Mouse (Mus musculus): ENCODE results near the gene Dcun1d3.
A peak's percentile ranks its signal among the peaks of the same experiment; 100 is the strongest.

The Dcun1d3 gene

DNA sequence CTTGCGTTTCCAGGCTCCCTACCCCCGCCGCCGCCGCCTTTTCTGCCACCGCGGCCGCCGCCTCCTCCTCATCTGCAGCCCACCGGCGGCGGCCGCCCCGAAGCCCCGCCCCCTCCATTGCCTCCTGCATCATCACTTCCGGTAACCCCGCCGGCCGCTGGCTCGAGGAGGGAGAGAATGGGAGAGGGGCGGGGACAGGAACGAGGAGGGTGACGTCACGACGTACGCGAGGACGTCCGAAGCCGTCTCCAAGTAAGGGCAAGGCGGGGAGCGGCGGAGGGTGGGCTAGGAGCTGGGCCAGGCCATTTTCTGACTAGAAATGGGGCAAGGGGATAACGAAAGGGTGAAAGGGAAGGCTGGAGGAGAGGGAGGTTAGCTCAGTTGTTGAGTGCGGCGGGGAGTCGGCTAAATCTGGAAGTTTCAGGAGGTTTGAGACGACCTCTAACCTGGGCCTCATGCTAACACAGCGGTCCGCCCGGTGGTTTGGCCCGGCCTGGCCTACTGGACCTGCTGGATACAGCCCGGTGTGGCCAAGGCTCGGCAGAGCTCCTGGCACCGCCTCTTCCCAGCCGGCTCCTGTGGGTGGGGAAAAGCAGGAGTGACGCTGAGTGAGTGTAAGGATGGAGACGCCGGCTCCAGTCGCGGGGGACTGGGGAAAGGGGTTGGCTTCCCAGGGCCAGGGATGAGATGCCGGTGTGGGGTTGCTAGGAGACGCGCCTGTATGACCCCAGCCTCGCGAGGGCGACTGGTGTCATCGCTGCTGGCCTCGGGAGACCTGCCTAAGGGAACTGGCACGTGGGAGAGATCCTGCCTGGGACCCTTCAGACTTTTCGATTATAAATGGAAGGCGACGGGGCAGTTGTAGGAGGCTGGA lies at the start of gene Dcun1d3, which contains the start of gene Lyrm1:
Gene Dcun1d3, minus strand, starts transcription at position 660 of the 874 bp plus-strand sequence.
Gene Lyrm1, plus strand, starts transcription at position 223 of the 874 bp plus-strand sequence.
- DNase-seq, result peak; percentile 96 to 97

DNA sequence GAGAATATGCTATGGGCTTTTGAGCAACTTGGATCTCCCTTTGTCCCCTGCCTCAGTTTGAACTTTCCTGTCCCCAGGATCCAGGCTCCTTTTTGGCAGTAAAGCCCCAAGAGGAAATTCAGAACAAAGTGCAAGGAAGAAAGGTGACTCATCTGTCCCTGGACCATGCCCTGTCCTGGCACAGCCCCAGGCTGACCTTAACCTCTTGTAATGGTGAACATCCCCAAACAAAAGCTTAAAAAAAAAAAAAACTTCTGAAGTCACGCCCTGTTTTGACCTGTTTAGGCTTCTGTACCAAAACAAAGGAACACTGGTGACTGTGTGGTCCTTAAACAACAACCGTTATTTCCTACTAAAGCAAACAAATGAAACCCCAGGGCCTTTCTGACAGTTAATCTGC lies 45.5 kb upstream of the Dcun1d3 start:
- DNase-seq, result no peak

DNA sequence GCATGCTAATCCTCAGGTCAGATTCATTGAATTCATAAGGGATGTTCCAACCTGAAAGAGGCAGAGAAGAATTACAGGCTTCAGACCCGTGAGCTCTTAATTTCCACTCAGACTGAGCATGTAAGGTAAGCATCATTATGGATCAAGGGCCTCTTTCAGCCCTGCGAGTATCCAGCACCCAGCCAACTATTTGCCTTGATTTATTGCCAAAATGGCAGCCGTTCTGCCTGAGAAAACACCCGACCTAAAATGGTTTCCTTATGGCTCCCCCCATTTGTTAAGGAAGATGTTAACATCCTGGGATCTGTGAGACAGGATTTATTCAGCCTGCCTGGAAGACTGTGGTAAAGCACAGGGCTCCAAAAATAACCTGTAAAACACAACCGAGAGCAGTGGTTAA lies 40.9 kb upstream of the Dcun1d3 start:
- DNase-seq, result no peak

DNA sequence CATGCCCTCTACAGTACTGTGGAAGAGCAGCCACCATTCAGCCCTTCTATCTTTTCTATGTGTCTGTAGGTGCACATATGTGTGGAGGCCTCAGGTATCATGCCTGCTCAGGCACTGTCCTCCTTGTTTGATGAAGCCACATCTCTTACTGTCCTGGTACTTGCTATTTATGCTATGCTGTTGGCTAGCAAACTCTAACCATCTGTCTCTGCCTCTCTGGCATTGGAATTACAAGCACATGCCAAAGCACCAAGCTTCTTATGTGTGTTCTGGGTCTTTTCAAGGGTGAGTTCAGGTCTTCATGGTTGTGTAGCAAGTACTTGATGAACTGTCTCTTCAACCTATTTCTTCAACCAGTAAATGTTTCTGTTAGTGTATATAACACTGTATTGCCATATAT lies 40.2 kb upstream of the Dcun1d3 start:
- no peak for DNase-seq

DNA sequence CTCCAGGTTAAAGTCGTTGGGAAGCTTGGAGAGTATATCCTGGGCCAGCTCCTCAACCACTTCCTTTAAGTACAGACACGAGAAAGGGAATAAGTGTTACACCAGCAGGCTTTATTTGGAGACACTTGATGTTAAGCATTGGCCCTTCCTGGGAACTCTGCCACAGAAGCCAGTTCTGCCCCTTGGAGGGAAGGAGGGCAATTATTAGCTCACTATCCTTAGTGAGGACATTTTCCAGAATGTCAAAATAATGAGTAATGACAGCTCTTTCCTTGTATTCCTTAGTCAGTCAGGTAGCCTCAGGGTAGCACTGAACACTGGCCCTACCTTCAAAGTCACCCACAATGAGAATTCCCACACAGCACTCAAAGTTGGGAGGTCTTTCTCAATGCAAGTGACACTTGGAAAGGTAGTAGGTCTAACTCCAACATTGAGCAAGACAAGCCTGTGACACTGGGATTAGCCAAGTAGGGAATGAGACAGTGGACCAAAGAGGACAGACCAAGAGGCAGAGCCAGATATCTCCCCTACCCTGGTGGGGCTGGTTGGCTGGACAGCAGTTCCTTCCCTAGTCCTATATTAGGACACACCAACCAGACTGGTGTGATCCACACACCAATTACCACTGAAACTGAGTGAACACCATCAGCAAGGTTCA lies 32.8 kb upstream of the Dcun1d3 start:
- DNase-seq, result no peak

DNA sequence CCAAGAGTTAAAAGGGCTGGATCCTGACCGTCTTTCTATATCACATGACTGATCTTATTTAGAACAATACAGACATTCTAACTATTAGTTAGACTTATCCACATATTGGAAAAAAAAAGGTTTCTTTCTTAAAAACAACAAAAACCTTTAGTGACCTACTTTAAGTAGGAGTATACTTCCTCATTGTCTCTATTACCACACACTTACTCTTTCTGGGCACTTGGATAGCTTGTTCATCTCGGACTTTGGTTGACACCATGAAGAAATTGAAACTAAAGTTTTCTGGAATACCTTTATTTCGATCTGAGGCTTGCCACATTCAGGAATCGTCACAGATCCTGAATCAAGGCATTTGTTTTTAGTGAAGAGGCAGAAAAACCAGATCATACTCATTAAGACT lies 25.0 kb upstream of the Dcun1d3 start:
- no peak for DNase-seq

DNA sequence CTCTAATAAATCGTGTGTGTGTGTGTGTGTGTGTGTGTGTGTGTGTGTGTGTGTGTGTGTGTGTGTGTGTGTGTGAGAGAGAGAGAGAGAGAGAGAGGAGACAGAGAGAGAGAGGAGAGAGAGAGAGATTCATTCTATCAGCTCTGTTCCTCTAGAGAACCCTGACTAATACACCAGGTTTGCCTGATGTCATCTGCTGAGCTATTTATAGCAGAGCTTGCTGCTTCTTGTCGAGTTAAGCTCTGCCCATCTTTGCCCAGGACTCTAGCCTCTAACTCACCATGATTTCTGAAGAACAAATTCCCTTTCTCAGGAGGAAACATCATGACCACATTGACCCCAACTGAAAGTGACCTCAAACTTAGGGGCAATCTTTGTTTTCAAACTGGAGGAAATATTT lies 24.4 kb upstream of the Dcun1d3 start:
- DNase-seq, result no peak

DNA sequence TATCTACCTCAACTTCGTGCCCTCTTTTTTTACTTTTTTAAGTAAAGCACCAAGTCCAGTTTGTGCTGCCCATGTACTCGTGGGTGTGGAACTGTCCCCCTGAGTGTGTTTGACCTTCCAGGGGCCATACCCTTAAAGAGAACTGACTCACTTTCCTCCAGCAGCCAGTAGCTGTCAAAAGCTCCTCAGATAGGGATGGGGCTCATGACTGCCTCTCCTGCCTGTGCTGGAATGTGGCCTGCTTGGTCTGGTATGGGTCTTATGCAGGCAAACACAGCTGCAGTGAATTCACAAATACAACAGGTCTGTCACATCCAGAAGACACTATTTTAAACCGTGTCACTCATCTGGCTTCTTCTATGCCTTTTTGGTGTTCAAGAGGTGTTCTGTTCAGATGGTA lies 15.6 kb upstream of the Dcun1d3 start:
- no peak for DNase-seq

DNA sequence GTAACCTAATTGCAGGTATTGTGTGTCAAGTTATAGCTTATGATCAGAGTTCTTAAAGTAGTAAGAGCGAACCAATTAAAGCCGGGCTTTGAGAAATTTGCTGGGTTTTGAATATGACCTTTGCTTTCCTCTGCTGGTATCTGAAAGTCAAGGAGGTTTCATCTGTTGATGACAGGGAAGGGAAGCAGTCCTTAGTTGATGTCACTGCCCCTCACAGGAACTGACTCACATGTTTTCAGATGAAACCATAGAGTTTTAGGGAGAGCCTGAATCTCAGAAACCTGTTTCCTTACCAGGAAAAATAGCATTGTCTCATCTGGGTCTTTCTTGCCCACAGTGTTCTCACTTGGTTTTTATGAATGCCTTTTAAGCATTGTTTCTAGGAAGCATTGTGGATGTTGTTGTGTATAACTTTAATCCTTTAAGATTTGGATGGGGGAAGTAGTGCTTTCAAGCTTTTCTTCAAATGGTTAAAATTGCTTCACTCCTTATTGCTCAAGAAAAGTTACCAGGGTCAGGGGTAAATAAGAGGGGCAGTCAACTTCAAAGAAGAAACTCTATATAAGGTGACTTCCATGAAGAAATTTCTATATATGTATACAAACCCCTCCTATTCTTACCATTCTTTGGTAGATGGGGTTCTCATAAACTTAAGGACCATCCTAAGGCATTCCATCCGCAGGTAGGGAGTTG lies 10.6 kb upstream of the Dcun1d3 start:
- no peak for DNase-seq

DNA sequence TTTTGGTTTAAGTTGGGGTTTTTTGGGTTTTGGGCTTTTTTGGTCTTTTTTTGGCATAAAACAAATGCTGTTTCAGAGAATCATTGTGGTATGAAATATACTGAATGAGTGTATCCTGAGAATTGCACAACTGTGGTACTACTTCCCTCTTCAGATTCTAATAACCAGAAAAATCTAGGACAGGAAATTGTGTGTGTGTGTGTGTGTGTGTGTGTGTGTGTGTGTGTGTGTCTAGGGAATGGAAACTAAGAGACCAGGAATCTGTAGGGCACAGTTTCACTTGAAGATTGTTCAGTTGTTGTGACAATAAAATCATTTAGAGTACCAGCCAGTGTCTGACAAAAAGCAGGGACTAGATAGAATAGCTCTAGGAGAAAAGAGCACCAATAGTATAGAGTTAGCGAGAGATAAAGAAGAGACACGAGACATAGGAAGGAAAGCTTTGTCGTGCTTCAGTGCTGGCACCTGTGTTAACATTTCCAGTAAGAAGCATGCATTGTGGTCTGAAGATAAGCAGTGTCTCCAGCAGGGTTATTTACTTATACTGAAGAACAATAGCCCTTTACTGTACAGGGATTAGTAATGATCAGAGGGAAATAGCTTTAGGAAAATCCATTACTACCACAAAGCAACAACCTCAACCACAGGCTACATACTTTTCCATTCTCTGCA lies 3.4 kb upstream of the Dcun1d3 start:
- no peak for DNase-seq

DNA sequence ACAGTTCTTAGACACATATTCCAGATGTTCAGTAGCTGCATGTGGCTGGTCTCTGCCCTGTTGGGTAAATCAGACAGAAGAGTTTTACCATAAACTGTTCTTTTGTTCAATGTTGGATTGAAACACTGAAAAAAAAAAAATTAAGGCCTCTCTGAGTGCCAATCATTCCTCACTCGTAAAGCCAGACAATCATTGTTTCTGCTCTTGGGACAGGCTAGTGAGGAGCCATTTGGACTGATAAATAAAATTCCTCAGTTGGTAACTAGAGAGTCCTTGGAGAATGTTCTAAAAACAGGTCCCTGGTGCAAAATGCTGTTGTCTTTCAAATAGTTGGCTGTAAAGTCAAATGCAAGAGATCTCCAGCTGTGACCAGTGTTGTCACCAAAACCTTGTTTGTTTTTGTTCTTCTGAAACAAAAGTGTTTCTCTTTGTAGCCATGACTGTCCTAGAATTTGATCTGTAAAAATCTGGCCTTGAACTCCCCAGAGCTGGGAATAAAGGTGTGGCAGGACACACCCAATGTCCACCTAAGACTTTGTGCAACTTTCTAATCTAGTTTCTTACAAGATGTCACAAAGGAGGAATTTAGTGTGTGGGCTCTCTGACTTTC lies 2.3 kb upstream of the Dcun1d3 start:
- no peak for DNase-seq

DNA sequence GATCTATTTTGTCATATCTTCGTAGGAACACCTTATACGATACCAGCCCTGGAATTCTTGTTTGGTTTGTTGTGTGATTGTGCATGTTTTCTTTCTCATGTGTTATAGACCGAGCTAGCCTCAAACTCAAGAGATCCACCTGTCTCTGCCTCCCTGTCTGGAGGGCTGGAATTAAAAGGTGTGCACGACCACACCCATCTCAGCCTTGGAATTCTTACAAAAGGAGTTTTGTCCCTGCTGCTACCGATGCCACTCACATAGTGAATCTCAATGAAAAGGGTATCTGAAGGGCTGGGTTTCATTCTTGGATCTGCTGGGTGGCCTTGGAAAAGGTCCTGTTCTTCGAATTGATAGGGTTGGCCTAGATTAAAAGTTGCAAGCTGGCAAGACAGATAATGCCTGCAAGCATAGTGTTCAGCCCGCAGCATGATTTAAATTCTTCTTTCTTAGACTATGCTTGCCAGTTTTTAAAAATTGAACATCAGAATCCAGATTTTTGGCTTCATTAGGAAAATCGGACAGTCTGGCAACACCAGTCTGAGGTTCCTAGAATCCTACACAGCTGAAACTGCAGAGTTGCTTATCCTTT lies 1.5 kb upstream of the Dcun1d3 start:
- no peak for DNase-seq

DNA sequence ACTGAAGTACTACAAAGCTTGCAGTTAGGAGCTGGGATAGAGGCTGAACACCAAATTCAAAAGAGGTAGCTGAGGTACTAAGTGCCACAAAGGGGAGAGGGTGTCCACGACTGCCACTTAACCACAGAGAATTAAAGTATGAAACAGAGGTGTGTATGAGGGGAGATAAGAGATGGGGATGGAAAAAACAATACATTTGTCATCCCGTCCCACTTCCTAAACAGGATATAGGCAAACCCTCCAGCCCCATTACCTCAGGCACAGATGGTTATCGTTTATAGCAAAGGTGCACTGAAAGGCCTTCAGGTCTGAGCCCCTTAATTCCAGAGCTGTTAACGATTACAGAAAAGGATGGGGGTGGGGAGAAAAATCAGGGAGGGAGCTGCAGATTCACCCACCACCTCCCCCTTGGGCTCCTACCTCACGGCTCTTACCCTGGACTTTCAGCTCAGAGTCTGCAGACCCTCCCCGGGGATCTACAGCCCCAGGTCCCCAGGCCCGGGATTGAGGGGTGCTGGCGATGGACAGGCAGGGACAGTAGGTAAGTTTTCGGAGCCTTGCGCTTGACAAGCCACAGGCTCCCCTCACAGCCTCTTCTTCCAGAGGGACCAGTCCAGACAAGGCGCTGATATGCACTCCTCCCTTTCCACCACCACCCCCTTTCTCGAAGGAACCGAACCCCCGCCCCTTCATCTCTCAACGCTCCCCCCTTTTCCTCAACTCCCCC lies 1.1 kb downstream of the Dcun1d3 start:
- peak in 1 of 2 experiments; percentile 26 for DNase-seq

DNA sequence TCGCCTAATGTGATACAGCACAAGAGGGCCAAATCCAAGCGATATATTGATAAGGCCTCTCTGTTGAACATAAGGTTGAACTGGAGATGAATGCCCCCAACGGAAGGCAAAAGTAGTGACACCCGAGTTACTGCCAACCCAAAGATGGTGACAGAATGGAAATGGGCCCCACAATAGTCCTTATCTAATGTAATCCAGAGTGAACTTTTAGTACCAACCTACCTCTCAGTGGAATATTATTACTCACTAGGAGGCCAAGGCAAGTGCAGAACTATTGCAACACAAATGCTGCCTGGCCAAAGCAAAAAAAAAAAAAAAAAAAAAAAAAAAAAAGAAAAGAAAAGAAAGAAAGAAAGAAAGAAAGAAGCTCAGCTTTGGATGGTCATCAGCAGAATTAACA lies 3.4 kb downstream of the Dcun1d3 start:
- no peak for DNase-seq

DNA sequence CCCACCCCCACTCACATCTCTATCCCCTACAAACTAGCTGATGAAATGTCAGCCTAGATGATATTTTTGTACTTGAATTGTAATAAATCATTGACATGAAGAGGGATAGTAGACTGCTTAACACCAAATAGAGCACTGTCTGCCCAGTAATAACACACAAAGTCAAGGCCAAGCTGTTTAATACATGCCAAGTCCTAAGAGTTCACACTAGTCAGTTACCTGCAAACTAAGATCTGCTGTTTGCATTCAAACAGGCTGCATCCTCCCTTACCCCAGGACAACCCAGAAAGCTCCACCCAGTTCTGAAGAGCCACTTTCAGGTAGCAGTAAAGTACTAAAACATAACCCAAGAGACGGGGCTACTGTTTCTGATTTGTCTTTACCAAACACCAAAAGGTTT lies 3.9 kb downstream of the Dcun1d3 start:
- no peak for DNase-seq

DNA sequence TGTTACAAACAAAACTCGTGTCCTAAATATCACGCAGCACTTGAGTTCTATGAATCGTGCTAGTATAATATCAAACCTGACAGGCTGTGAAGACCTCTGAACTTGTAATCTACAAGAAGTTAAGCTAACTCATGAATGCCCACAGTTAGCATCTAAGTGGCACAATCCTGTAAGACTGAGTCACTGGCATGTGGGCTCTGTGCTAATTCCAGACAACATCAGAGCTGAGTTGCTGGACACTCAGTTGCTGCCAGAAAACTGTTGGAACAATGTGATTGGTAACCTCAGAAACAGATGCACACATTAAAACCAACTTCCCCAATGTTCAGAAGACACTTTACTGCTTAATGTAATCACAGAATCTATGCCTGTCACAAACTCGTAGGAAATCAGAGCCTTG lies 8.2 kb downstream of the Dcun1d3 start:
- DNase-seq, result no peak

DNA sequence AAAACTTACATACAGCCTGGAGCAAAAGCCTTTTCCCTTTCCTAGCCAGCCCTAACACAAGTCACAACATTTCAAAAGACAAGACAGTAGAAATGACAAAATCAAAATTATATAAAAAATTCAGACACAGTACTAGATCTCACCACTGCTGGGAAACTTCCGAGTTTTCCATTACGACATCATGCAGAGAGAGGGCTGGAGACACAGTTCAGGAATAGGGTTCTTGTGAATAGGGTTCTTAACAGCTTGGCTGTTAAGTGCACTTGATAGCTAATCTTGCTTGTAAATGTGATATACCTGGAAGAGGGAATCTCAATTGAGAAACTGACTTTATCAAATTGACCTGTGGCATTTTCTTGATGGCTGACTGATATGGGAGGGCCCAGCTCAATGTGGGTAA lies 14.9 kb downstream of the Dcun1d3 start:
- DNase-seq, result no peak

DNA sequence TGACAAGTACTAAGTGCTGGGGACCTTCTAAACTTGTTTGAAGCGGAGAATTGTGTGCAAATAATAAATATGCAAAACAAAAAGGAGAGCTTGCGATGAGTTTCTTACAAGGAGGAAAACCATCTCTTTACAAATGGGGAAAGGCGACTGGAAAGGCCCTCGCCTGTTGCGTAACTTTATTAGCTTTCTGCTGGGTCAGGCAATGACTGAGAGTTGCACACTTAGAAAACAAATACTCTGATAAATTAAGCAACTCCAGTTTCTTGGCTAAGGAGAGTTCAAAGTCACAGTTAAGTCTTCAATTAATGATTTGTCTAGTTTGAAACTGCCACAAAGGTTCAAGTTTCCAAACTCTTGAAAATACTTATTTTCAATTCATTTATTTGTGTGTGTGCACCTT lies 15.8 kb downstream of the Dcun1d3 start:
- no peak for DNase-seq

DNA sequence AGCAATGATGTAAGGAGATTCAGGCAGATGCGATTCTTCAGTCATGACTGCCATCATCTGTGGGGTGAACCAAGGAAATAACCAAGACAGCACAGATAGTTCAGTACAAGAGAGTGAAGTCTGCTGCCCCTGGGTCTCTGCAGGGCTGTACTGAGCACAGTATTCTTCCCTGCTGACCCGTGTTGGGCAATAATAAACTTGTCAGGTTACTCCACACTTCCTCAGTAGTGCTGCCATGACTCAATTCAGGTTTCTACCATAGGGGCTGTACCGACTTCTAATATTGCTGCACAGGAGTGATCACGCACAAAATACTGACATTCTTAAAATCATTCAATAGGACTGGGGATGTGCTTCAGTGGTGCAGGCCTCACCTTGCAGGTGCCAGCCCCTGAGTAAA lies 16.9 kb downstream of the Dcun1d3 start:
- DNase-seq, result no peak

DNA sequence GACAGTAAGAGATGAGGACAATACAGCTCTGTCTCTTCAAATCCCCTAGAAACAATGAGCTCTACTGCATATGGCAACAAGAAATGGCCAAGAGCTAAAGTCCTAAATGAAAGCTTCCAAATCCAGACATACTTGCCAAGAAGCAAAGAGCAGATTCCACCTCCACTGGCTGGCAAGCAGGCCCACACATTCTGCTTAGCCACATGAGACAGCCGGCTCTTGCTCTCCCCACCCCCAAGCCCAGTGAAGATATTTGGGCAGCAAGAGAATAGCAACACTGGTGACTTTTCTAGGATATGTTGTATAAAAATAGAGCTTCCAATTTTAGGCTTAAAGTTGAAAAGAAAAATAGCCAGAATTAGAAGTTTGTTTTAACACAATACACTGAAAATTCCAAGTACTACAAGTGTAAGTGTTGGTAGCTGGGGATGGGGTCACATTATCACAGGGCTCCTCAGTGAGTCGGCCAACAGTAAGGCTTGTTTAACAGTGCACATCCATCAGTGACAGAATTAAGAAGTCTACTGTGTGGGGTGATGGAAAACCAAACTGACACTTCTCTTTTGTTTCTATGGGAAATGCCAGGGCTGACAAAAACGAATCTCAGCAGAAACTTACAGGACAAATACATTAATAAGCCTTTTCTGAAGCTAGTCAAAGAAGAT lies 20.2 kb downstream of the Dcun1d3 start:
- no peak for DNase-seq

DNA sequence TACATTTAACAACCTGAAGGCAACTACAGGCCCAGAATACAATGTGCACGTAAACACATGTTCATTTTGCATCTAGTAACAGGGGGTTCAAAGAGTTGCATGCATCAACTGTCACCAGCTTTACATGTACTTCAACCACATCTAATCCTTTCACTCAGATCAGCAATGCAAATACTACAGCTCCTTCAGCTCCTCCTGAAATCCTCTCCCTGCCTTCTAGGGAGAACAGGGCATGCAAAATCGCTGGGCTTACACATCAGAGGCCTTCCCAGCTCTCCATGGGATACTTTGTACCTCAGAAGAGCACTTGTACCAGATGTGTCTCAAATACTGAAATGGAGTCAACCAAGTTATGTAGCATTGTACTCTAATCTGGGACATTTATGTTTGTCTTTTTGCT lies 23.0 kb downstream of the Dcun1d3 start:
- no peak for DNase-seq

Data from thymus, adult 18-20 months (tissue).